Mouse (Mus musculus) frontal cortex, postnatal 36 days (tissue): ENCODE data around the gene Slfnl1.
A peak's percentile ranks its signal among the peaks of the same experiment; 100 is the strongest.

Experiments
- DNase-seq, 2 experiments: peaks; one replicate each; pipeline ENCODE4 v3.0.0; 2022; ENCODE audit warnings: low spot score in 2 of 2

Slfnl1 gene

DNA sequence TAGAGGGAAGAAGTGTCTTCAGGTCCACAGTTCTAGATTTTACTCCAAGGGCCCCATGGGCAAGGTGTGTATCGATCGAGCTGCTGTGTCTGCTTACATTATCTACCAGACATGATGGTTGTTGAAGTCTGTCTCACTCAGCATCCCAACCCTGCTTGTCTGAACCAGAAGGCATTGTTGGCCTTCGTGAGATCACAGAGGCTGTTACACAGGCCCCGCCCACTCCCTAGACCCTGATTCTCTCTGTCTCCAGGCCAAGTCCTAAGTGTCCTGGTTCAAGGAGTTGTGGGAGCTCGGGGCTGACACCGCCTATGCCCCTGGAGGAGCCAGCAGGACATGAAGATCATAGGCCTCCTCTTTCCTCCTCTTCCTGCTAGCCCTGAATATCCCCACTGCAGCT, at the start of gene Slfnl1:
Slfnl1 (plus strand) TSS at position 246 of the 400 bp plus-strand sequence.
- DNase-seq, result no peak

DNA sequence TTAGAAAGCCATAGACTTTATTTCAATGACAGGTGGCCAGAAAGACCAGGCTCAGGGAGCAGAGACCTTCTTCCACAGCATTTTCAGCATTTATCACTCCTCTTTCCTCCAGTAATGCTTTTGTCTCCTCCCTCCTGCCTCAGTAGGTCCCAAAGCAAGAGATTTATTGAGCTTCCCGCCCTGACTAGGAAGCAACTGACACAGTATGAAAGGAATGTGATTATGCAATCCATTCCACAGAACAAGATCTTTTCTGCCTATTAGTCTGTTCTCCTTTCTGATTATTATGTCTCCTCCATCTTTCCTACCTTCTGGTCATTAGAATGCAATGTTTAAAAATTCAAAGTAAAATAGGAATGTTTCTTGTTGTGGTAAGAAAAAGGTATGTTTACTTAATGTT, 44.3 kb upstream of the Slfnl1 start:
- no peak for DNase-seq

DNA sequence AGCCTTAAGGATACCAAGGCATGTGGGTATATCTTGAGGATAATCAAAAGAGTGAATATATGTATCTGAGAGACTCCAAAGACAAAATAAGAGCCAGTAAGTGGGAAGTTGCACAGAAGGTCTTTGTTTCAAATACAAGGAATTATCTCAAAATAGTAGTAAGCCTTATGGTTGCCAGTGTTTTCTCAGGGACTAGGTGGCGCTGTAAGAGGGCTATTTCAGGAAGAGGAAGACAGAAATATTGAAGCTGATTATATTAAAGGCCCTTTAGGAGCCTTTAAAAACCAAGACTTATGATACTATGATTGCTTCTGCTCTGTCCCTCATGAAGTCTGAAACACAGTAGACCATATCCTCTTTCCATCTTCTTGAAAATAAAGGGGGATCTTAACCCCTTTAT, 25.1 kb upstream of the Slfnl1 start:
- no peak for DNase-seq

- DNase-seq, result no peak
These were observed 20.8 kb upstream of the Slfnl1 start for GRCm38 (mm10) chr4:120511203-120511602.

GRCm38 (mm10) chr4:120514366-120514765, 17.7 kb upstream of the Slfnl1 start:
- no peak for DNase-seq

DNA sequence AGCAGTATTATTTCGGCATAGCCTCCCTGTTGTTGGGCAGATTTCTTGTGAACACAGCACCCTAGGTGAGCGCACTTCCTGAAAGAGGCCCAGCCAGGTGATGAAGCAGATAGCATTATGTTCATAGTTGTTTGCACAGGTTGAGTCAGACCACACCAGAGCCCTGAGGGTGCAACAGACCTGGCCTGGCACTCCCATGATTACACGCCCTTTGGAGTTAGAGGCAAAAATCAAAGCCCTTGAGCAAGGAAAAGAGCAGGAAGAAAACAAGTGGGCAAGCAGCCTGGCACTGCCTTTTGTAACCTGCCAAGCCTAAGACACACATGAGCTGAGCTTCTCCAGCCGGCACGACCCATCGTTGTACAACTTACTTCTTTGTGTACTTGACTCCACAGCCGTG, 15.5 kb upstream of the Slfnl1 start:
- DNase-seq, result no peak

- no peak for DNase-seq
These were observed 15.1 kb upstream of the Slfnl1 start for GRCm38 (mm10) chr4:120516907-120517306.

DNA sequence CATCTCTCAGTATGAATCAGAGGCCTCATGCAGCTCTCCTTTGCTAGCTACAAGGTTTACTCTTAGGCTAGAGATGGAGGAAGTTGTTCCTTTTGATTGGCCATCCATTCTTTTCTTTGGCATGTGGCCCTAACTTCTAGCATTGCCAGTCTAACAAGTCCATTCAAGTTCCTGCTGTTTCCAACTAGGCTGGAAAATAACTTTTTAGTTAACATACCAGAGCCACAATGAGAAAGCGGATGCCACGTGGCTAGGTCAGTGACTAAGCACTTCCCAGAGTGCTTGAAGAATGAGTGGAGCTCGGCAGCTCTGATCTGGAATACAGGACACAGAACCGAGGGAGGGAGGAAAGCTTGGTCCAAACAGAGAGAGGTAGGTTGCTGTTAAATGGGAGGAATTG, 14.7 kb upstream of the Slfnl1 start:
- no peak for DNase-seq

GRCm38 (mm10) chr4:120521761-120522160, 10.3 kb upstream of the Slfnl1 start:
- DNase-seq, result no peak

DNA sequence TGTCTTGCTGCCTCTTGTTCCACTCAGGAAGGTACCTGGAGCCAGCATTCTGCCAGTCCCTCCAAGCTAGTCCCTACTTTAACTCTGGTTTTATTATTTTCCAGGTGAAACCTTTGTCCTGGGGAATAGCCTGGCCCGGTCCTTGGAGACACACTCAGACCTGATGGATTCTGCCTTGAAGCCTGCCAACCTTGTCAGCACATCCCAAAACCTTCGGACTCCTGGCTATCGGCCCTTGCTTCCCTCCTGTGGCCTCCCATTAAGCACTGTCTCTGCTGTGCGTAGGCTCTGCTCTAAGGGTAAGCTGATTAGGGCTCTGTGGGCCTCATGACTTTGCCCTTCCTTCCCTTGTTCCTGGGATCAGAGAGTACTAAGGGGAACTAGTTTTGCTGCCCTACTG, 9.7 kb upstream of the Slfnl1 start:
- no peak for DNase-seq

- no peak for DNase-seq
These were observed 8.9 kb upstream of the Slfnl1 start for GRCm38 (mm10) chr4:120523092-120523491.

DNA sequence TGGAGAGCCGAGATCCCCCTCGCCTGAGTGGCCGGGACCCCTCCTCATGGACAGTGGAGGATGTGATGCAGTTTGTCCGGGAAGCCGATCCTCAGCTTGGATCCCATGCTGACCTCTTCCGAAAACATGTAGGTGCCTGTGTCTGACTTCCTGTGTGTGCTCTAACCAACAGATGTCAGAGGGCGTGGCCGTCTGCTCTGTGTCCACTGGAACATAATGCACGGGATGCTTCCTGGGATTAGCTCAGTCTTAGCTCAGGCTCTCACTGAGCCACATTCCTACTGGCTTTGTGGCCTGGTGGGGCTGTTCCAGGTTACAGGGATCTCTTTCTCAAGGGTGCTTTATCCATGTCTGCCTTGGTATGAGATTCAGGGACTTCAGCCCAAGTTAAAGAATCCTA, 3.9 kb upstream of the Slfnl1 start:
- DNase-seq, result no peak

GRCm38 (mm10) chr4:120538664-120539063, 6.6 kb downstream of the Slfnl1 start:
- DNase-seq, result no peak

GRCm38 (mm10) chr4:120544896-120545295, 12.9 kb downstream of the Slfnl1 start:
- DNase-seq, result no peak

DNA sequence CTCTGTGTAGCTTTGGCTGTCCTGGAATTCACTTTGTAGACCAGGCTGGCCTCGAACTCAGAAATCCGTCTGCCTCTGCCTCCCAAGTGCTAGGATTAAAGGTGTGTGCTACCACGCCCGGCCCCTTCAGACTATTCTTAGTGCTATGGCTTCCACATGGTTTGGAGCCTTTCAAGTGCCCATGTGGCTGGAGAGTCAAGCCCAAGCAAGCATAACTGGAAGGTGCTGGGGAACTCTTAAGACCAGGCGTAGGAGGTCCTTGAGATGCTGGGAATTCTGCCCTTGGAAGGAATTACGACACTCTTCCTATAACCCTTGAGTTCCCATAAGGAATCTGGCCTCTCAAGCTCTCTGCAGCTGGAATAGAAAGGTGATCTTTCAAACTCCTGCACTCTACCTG, 24.6 kb downstream of the Slfnl1 start:
- no peak for DNase-seq

- no peak for DNase-seq
These were observed 33.7 kb downstream of the Slfnl1 start for GRCm38 (mm10) chr4:120565726-120566125.

DNA sequence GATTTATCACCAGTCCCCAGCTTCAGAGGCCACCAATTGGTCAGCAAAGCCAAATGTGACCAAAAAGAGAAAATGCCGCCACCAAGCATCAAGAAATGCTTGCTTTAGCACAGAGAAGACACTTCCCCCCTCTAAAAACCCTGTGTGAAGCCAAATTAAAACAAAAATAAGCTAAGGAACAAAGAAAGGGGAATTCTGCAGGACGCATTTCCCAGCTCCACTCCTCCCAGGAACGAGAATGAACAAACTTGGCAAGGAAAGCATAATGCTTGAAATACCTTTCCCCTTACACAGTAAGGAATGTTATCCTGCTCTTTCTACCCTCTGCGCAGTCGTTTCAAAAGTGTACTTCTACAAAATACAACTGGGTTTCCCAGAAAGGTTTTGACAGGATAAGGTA, 36.0 kb downstream of the Slfnl1 start:
- DNase-seq, result no peak

- peak in 1 of 2 experiments; percentile 20 for DNase-seq
These were observed 37.0 kb downstream of the Slfnl1 start for GRCm38 (mm10) chr4:120569025-120569424.

GRCm38 (mm10) chr4:120569486-120570437, 37.7 kb downstream of the Slfnl1 start, which contains the start of gene Ctps:
Ctps (minus strand) TSS chr4:120570276.
- DNase-seq, result peak; percentile 95

GRCm38 (mm10) chr4:120570438-120571069, 38.5 kb downstream of the Slfnl1 start:
- no peak for DNase-seq

- DNase-seq, result no peak
These were observed 39.0 kb downstream of the Slfnl1 start for GRCm38 (mm10) chr4:120571070-120571464.

DNA sequence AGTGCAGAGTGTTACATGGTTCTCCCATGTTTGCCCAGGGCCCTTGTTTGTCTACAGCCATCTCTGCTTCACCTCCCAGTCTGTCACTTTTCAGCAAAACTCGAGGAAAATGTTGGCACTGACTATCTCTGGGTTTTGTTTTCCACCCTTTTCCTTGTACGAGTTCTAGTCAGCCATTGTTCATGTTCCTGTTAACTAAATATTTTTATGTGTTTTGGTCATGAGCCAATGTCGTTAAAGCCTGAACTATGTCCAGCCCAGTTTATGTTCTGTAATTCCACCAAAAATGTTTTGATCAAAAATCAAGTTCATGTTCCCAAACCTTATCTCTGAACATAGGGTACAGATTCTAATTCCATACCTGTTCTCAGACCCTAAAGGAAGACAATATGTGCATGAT, 39.7 kb downstream of the Slfnl1 start:
- no peak for DNase-seq

DNA sequence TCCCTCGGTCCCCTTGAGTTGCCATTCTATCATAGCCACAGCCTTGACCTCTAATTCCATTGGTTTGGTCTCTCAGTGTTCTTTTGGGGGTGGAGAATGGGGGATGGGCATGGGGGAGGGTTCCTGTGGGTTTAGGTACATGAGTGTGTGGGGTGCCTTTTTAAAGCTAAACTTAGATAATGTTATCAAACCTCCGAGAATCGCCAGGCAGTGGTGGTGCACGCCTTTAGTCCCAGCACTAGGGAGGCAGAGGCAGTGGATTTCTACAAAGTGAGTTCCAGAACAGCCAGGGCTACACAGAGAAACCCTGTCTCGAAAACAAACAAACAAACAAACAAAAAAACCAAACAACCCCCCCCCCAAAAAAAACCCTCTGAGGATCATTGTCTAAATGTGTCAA, 48.9 kb downstream of the Slfnl1 start:
- no peak for DNase-seq
